Mouse (Mus musculus): ENCODE measurements around the gene Mdm4. TPM values are rescaled to one million over a fixed set of nuclear protein-coding genes. Genes with fewer than 3 reads are reported as not detected.
"Not testable (repeated sequence)": the region's sequence is repeated elsewhere in the genome, so short reads cannot be mapped to it uniquely, and the experiment has no call there.

Mdm4 gene
- polyA plus RNA-seq, 1 experiment from 2014 or later, result 41.9 TPM

DNA sequence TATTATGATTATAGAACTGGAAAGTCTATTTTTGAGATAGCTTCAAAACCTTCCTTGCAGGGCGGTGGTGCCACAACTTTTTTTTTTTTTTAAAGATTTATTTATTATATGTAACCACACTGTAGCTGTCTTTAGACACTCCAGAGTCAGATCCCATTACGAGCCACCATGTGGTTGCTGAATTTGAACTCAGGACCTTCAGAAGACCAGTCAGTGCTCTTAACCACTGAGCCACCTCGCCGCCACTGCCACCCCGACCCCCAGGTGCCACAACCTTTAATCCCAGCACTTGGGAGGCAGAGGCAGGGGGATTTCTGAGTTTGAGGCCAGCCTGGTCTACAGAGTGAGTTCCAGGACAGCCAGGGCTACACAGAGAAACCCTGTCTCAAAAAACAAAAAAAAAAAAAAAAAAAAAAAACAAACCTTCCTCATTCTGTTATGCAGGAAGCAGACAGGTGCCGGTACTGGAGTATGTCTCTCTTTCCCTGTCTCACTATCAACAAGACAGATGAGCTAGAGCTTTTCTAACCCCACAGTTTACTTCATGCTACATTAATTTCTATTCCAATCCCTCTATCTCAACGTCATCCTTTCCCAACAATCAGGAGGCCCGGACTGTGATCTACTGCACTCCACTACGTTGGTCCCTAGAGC is 13.5 kb downstream of the Mdm4 start:
- H3K4me3 ChIP-seq, result no peak overlapping the region
- no peak overlapping the region for H3K4me2 ChIP-seq
- no peaks in the 10 kb centered on the region for H3K9me3 ChIP-seq
- H3K36me3 ChIP-seq, result peaks cover 57% of the 10 kb centered on the region
- H3K27ac ChIP-seq, result no peak overlapping the region
- no peak overlapping the region for H3K9ac ChIP-seq
- H3K27me3 ChIP-seq, result no peaks in the 10 kb centered on the region
- 95% methylated on average over 9 of the region's 9 CpGs for WGBS
- ATAC-seq (ENCODE audit: insufficient number of reproducible peaks, insufficient read depth, low FRiP score, low TSS enrichment, low read depth), result no peak
- H3K4me1 ChIP-seq, result peaks cover 6% of the 10 kb centered on the region; the same call in 1 of the 2 replicates

DNA sequence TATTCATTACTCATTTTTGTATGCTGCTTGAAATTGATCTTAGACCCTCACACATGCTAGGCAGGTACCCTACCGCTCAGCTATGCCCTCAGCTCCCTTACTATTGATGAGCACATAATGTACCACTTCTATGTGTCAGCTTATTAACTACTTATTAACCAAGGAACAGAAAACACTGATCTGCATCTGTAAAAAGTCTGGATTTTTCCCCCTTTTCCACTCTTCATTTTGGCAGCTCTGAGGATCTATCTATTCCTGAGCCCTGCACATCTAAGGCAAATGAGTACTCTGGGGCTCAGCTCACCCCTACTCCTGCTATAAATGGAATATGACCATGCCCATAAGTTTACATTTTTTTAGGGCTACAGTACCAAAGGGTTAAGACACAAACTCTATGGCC is 16.2 kb downstream of the Mdm4 start:
- H3K36me3 ChIP-seq, result peaks cover 69% of the 10 kb centered on the region
- ATAC-seq (ENCODE audit: insufficient number of reproducible peaks, insufficient read depth, low FRiP score, low TSS enrichment, low read depth), result no peak
- H3K4me2 ChIP-seq, result no peak overlapping the region
- no peaks in the 10 kb centered on the region for H3K9me3 ChIP-seq
- no peak overlapping the region for H3K4me3 ChIP-seq
- H3K9ac ChIP-seq, result no peak overlapping the region
- H3K4me1 ChIP-seq, result no peaks in the 10 kb centered on the region
- H3K27me3 ChIP-seq, result no peaks in the 10 kb centered on the region
- no peak overlapping the region for H3K27ac ChIP-seq
- 96% methylated on average over 1 of the region's 1 CpGs for WGBS

- H3K4me3 ChIP-seq, result no peak overlapping the region
- ATAC-seq (ENCODE audit: insufficient number of reproducible peaks, insufficient read depth, low FRiP score, low TSS enrichment, low read depth), result no peak
- no peaks in the 10 kb centered on the region for H3K4me1 ChIP-seq
- no peak overlapping the region for H3K4me2 ChIP-seq
- H3K27ac ChIP-seq, result no peak overlapping the region
- H3K9ac ChIP-seq, result no peak overlapping the region
- H3K27me3 ChIP-seq, result no peaks in the 10 kb centered on the region
- H3K9me3 ChIP-seq, result no peaks in the 10 kb centered on the region
- H3K36me3 ChIP-seq, result peaks cover 69% of the 10 kb centered on the region
Measured at GRCm38 (mm10) chr1:133013331-133013730, 17.0 kb downstream of the Mdm4 start.

DNA sequence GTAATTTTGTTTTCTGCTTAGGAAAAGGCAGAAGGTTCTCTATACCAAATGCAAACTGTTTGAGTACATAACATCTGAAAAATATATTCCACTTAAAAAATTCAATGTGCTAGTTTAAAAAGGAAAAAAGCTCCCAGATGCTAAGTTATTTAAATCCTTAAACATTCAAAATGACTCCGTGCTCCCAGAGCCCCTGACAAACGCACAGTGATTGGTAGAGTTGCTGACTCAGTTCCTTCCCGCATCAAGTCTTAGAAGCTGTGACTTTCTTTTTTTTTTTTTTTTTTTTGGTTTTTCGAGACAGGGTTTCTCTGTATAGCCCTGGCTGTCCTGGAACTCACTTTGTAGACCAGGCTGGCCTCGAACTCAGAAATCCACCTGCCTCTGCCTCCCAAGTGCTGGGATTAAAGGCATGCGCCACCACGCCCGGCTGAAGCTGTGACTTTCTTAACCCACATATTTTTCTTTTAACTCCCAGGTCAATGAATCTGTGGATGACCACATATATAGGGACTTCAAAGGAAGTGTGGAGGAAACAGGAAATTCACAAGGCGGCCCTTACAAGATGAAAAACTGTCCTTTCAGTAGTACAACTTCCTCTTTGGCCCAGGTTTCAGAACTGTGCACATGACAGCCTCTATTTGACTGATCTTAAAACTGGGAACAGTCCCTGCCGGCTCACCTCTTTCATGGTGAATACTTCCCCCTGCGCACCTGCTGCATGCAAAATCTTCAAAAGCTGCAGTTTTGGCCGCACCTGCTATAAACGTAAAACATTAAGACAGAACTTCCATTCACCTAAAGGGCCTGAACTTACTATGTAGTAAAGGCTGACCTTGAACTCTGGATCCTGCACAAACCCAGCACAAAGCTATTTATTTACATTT is 18.2 kb downstream of the Mdm4 start:
- Histone ChIP-seq H3K4me1 (no peaks in the 10 kb centered on the region), H3K27ac (no peak overlapping the region), H3K9ac (no peak overlapping the region), H3K4me2 (no peak overlapping the region), H3K4me3 (no peak overlapping the region), H3K27me3 (no peaks in the 10 kb centered on the region), H3K36me3 (peaks cover 65% of the 10 kb centered on the region), H3K9me3 (no peaks in the 10 kb centered on the region)
- 84% methylated on average over 12 of the region's 13 CpGs for WGBS
- ATAC-seq (ENCODE audit: insufficient number of reproducible peaks, insufficient read depth, low FRiP score, low TSS enrichment, low read depth), result no peak

DNA sequence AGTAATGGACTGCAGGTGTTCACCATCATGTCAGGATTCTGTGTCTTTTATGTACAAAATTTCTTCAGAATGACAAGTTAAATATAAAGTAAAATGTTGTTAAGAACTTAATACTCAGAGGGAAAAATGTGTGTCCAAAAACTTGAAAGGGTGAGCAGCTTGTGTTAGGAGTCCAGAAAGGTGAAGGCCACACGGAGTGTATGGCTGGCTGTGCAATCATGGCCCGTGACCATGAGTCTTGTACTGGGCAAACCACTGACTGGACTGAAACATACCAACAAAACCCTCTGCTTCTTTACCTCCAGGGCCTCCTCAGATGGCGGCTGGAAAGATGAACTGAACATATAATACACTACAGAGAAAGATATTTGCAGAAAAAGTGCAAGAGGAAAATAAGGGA is 23.8 kb downstream of the Mdm4 start:
- no peak for ATAC-seq (ENCODE audit: insufficient number of reproducible peaks, insufficient read depth, low FRiP score, low TSS enrichment, low read depth)
- H3K9me3 ChIP-seq, result no peaks in the 10 kb centered on the region
- no peak overlapping the region for H3K4me2 ChIP-seq
- no peak overlapping the region for H3K9ac ChIP-seq
- no peaks in the 10 kb centered on the region for H3K27me3 ChIP-seq
- H3K36me3 ChIP-seq, result peaks cover 63% of the 10 kb centered on the region
- no peak overlapping the region for H3K4me3 ChIP-seq
- H3K4me1 ChIP-seq, result no peaks in the 10 kb centered on the region
- no peak overlapping the region for H3K27ac ChIP-seq
- WGBS, result 84% methylated on average over 3 of the region's 3 CpGs

DNA sequence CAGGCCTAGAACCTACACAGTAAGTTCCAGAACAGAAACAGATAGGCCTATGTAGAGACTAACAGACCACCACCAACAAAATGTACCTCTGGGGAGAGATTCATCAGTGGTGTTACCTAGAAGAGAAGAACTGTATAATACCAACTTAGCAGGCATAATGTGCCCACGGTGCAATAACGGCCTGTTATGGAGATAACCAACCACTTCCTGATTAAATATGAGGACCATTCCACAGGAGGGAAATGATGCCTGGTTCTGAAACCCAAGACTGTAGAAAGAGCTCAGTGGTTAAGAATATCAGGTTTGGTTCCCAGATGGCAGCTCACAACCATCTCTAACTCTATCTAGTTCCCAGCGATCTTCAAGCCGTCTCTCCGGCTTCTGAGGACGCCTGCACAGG is 30.0 kb downstream of the Mdm4 start:
- ATAC-seq (ENCODE audit: insufficient number of reproducible peaks, insufficient read depth, low FRiP score, low TSS enrichment, low read depth), result no peak
- 90% methylated on average over 6 of the region's 6 CpGs for WGBS

DNA sequence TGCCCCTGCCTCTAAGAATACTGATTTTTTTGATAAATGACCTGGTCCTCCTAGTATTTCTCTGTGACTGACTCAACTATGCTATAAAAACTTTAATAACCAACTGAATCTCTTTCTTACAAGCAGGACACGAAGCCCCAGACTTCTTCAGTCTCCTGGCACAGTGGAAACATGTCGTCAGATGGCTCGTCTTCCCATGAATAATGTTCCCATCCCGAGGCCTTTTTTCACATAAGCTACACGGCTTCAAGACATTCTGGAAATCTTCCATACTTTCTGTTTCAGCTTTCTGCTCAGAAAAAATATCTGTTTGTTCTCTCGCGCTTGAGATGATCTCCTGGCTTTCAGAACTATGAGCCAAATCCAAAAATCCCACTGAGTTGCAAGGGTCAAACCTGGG is 38.8 kb downstream of the Mdm4 start:
- H3K4me1 ChIP-seq, result no peaks in the 10 kb centered on the region
- H3K9me3 ChIP-seq, result no peaks in the 10 kb centered on the region
- no peak overlapping the region for H3K4me2 ChIP-seq
- peaks cover 82% of the 10 kb centered on the region for H3K36me3 ChIP-seq
- no peak overlapping the region for H3K4me3 ChIP-seq
- H3K27me3 ChIP-seq, result no peaks in the 10 kb centered on the region
- WGBS, result 94% methylated on average over 7 of the region's 7 CpGs
- H3K27ac ChIP-seq, result no peak overlapping the region
- ATAC-seq (ENCODE audit: insufficient number of reproducible peaks, insufficient read depth, low FRiP score, low TSS enrichment, low read depth), result no peak
- no peak overlapping the region for H3K9ac ChIP-seq

More for the DNA sequence above, 30.0 kb downstream of the Mdm4 start:
- H3K4me1 ChIP-seq, result no peaks in the 10 kb centered on the region
- H3K9ac ChIP-seq, result no peak overlapping the region
- no peak overlapping the region for H3K4me3 ChIP-seq
- H3K27ac ChIP-seq, result no peak overlapping the region
- H3K27me3 ChIP-seq, result no peaks in the 10 kb centered on the region
- no peak overlapping the region for H3K4me2 ChIP-seq
- peaks cover 89% of the 10 kb centered on the region for H3K36me3 ChIP-seq
- H3K9me3 ChIP-seq, result no peaks in the 10 kb centered on the region

- Histone ChIP-seq H3K9me3 (no peaks in the 10 kb centered on the region), H3K27me3 (no peaks in the 10 kb centered on the region), H3K4me2 (no peak overlapping the region), H3K9ac (no peak overlapping the region), H3K27ac (no peak overlapping the region), H3K36me3 (peaks cover 80% of the 10 kb centered on the region), H3K4me1 (no peaks in the 10 kb centered on the region), H3K4me3 (no peak overlapping the region)
- ATAC-seq (ENCODE audit: insufficient number of reproducible peaks, insufficient read depth, low FRiP score, low TSS enrichment, low read depth), result no peak
- WGBS, result 97% methylated on average over 3 of the region's 3 CpGs
Measured at GRCm38 (mm10) chr1:132990733-132991132, 39.6 kb downstream of the Mdm4 start.

DNA sequence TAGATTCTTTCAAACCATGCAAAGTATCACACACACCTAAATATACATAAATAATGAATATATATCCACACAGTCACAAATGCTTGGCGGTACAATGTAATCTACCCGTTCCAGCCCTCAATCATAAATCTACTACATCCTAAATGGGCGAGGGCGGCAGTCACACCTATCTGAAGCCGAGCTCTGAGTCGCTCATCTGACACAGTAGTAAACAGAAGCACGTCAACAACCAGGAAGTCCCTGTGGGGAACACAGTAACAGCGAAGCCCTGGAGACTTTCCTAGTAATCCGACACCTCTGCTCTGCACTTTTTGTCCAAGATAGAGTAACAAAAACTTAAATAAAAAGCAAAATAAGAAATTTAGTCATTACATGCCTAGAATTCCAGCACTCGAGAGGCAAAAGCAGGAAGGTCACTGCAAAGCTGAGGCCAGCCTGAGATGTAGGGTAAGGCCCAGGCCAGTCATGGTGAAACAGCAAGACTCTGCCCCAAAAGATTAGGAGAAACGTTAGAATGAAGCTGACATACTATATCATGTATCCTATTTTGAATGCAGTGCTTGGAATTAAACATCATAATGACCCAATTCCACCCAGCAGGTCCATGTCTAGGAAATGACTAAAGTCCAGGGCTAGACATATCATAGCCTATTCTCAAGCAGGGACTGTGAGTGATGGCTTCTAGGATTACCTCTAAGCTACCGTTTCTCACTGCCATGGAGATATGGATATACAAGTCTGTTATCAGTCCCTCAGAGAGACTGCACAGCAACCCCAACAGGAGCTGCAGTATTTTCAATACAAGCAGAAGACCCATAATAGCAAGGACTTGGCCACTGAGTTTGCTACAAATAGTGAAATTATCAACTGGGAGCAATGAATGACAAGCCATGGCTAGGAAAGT is 41.6 kb downstream of the Mdm4 start:
- ATAC-seq (ENCODE audit: insufficient number of reproducible peaks, insufficient read depth, low FRiP score, low TSS enrichment, low read depth), result not testable (repeated sequence)
- WGBS, result 71% methylated on average over 12 of the region's 12 CpGs

DNA sequence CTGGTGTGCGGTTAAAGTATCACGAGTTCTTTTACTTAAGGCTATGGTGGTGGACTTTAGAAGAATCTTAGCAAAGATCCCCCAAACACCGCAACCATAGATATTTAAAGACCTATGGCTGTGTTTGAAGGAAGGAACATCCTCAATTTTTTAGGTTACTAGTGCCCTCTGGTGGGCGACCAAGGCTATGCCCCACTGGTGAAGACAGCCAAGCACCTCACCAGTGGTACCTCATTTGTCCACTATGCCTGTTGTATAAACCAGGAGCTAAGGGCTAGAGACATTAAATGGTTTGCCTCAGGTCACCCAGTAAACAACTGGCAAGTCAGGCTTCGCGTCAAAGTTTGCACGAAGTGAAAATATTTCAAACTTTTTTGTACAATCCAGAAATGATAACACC is 47.6 kb downstream of the Mdm4 start:
- 61% methylated on average over 7 of the region's 7 CpGs for WGBS
- H3K36me3 ChIP-seq, result peaks cover 71% of the 10 kb centered on the region

More for the DNA sequence above, 41.6 kb downstream of the Mdm4 start:
- not testable (repeated sequence) for H3K4me1 ChIP-seq, H3K9me3 ChIP-seq, H3K27me3 ChIP-seq, H3K4me3 ChIP-seq, H3K4me2 ChIP-seq, H3K27ac ChIP-seq, H3K9ac ChIP-seq
- peaks cover 80% of the 10 kb centered on the region for H3K36me3 ChIP-seq

DNA sequence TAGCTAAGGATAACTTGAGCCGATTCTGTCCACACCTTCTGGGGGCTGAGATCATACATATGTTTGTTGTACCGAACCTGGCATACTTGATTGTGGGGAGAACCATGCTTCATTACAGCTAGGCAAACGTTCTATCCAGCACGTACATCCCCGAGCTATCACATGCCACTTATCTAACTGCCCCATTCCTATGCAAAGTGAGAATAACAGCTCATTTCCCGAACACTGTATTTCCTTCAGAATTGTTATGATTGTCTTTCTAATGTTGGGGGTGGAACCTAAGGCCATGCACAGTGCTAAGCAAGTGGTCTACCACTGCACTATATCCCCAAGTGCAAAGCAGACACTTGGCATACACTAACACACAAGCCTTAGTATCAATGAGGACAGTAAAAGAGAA is 49.1 kb downstream of the Mdm4 start:
- H3K9me3 ChIP-seq, result no peaks in the 10 kb centered on the region
- H3K9ac ChIP-seq, result no peak overlapping the region
- H3K27me3 ChIP-seq, result no peaks in the 10 kb centered on the region
- H3K4me1 ChIP-seq, result no peaks in the 10 kb centered on the region; the same call in 1 of the 2 replicates
- H3K4me3 ChIP-seq, result no peak overlapping the region
- H3K36me3 ChIP-seq, result peaks cover 64% of the 10 kb centered on the region
- 93% methylated on average over 6 of the region's 6 CpGs for WGBS
- no peak for ATAC-seq (ENCODE audit: insufficient number of reproducible peaks, insufficient read depth, low FRiP score, low TSS enrichment, low read depth)
- no peak overlapping the region for H3K27ac ChIP-seq
- no peak overlapping the region for H3K4me2 ChIP-seq

More for the DNA sequence above, 47.6 kb downstream of the Mdm4 start:
- H3K4me1 ChIP-seq, result no peaks in the 10 kb centered on the region; the same call in 1 of the 2 replicates
- no peak overlapping the region for H3K4me2 ChIP-seq
- no peaks in the 10 kb centered on the region for H3K9me3 ChIP-seq
- ATAC-seq (ENCODE audit: insufficient number of reproducible peaks, insufficient read depth, low FRiP score, low TSS enrichment, low read depth), result no peak
- H3K27ac ChIP-seq, result no peak overlapping the region
- no peaks in the 10 kb centered on the region for H3K27me3 ChIP-seq
- no peak overlapping the region for H3K9ac ChIP-seq
- no peak overlapping the region for H3K4me3 ChIP-seq

All from embryonic facial prominence, embryonic 13.5 days (tissue).